Mouse (Mus musculus): Measurements from ENCODE around the gene Dus3l.

DNA sequence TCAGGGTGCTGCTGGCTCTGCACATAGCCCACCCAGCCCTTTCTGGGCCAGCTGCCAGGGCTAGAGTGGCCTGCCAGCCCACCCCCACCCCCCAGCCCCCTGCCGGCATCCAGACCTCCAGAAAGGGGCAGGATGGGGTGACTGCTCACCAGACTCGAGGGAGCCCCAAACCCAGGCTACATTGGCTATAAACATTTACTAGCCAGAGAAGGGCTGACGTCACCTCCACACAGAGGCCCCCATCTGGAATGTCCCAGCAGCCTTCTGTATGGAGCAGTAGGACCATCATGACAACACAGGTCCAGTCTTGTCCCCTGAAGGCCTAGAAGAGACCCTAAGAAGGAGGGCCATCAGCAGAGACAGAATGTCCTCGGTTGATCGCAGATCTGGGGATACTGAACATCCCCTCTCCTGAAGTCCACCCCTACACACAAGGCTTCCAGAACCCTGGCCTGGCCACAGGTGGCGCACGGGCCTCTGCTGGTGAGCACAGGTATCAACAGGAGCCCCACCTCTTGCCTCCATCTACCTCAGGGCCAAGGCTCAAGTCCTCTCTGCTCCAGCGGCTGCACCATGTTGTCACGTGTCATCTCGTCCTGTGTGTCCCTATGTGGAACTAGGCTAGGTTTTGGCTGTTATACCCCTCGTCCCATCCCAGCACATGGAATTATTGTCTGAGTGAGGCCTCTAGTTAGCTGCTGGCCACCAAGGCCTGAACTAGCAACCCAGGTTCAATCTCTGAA lies 41.0 kb upstream of the Dus3l start:
- TF ChIP-seq POLR2A (IDR thresholded peaks at IDR 0.05; ENCODE audit: low read depth, low read length) (no peak), CTCF (IDR thresholded peaks at IDR 0.05; ENCODE audit: extremely low read depth, insufficient read length, insufficient replicate concordance, low read depth, low read length) (peak; percentile 31; the same call in 1 of the 2 replicates)
